Mouse (Mus musculus) C2C12 (cell line): ENCODE data around the gene Ackr2. TPM values are rescaled to one million over a fixed set of nuclear protein-coding genes. Genes with fewer than 3 reads are reported as not detected.

ENCODE experiments used
- H3K27me3 ChIP-seq: one replicate; pipeline ENCODE4 v1.6.1; 2011; ENCODE audit not compliant: control insufficient read depth, insufficient read depth, insufficient read length
- H3K36me3 ChIP-seq: one replicate; pipeline ENCODE4 v1.6.1; 2011; ENCODE audit not compliant: control insufficient read depth, insufficient read depth
- H3K4me3 ChIP-seq: one replicate; pipeline ENCODE4 v1.5.1; 2011; ENCODE audit warnings: mild to moderate bottlenecking, control low read depth; ENCODE audit not compliant: poor library complexity, insufficient read depth, severe bottlenecking
- H3K79me2 ChIP-seq: one replicate; pipeline ENCODE4 v1.6.1; 2011; ENCODE audit not compliant: control insufficient read depth, insufficient read depth
- H3K79me3 ChIP-seq: one replicate; pipeline ENCODE4 v1.6.1; 2011; ENCODE audit warnings: low read depth, control low read depth
- H3ac ChIP-seq: one replicate; pipeline ENCODE3; 2011; ENCODE audit warnings: low read depth; ENCODE audit not compliant: control insufficient read depth, insufficient read length
- CEBPB ChIP-seq: IDR thresholded peaks from one replicate; pipeline ENCODE4 v1.6.1; 2011; ENCODE audit warnings: low read depth, mild to moderate bottlenecking, control low read depth, moderate library complexity
- CTCF ChIP-seq: IDR thresholded peaks from one replicate; pipeline ENCODE4 v1.5.1; 2011; ENCODE audit not compliant: control insufficient read depth, insufficient read depth, insufficient read length
- FOSL1 ChIP-seq: IDR thresholded peaks from one replicate; pipeline ENCODE4 v1.8.0; 2011; ENCODE audit warnings: mild to moderate bottlenecking, low read length; ENCODE audit not compliant: poor library complexity, insufficient read depth, severe bottlenecking
- MAX ChIP-seq: IDR thresholded peaks from one replicate; pipeline ENCODE4 v1.6.1; 2011; ENCODE audit warnings: mild to moderate bottlenecking, control low read depth
- MYOD1 ChIP-seq: IDR thresholded peaks from one replicate; pipeline ENCODE4 v1.6.1; 2011; ENCODE audit warnings: low read depth; ENCODE audit not compliant: control insufficient read depth, insufficient read length
- MYOG ChIP-seq: IDR thresholded peaks from one replicate; pipeline ENCODE4 v1.6.1; 2011; ENCODE audit not compliant: control insufficient read depth, insufficient read length; ENCODE audit errors: extremely low read depth
- USF1 ChIP-seq: IDR thresholded peaks from one replicate; pipeline ENCODE4 v1.6.1; 2011; ENCODE audit warnings: low read depth, mild to moderate bottlenecking, control low read depth, moderate library complexity
- polyA plus RNA-seq: library from polyadenylated mRNA; unstranded; fragments of >200 nt; fragmentation: generic; extraction: Trizol; gene quantifications from one replicate; pipeline ENCODE4 v1.2.1, GENCODE M21; 2012; ENCODE audit warnings: missing spikeins

The Ackr2 gene
- polyA plus RNA-seq, 1 experiment = not detected

- H3K79me3 ChIP-seq = no peaks in the 10 kb centered on the region
- no peak overlapping the region for H3K4me3 ChIP-seq
- no peaks in the 10 kb centered on the region for H3K79me2 ChIP-seq
- no peak for TF ChIP-seq MYOG
- no peak for TF ChIP-seq FOSL1
- no peak for TF ChIP-seq MAX
- no peak for TF ChIP-seq MYOD1
- TF ChIP-seq USF1 = no peak
- TF ChIP-seq CTCF = no peak
- no peak for TF ChIP-seq CEBPB
- H3K36me3 ChIP-seq = no peaks in the 10 kb centered on the region
- peaks cover 22% of the 10 kb centered on the region for H3K27me3 ChIP-seq
- H3ac ChIP-seq = no peak overlapping the region
Measured at GRCm38 (mm10) chr9:121869973-121870515, 28.1 kb upstream of the Ackr2 start.

- Histone ChIP-seq H3K79me3 (no peaks in the 10 kb centered on the region), H3K27me3 (peaks cover 21% of the 10 kb centered on the region), H3K36me3 (no peaks in the 10 kb centered on the region), H3ac (no peak overlapping the region), H3K4me3 (no peak overlapping the region), H3K79me2 (no peaks in the 10 kb centered on the region)
- no peak for TF ChIP-seq MAX
- TF ChIP-seq CEBPB = no peak
- TF ChIP-seq FOSL1 = no peak
- no peak for TF ChIP-seq CTCF
- TF ChIP-seq USF1 = no peak
- no peak for TF ChIP-seq MYOG
- no peak for TF ChIP-seq MYOD1
Measured at GRCm38 (mm10) chr9:121872062-121872683, 26.0 kb upstream of the Ackr2 start.

- Histone ChIP-seq H3ac (no peak overlapping the region), H3K79me2 (no peaks in the 10 kb centered on the region), H3K36me3 (no peaks in the 10 kb centered on the region), H3K79me3 (no peaks in the 10 kb centered on the region), H3K27me3 (peaks cover 21% of the 10 kb centered on the region), H3K4me3 (no peak overlapping the region)
- no peak for TF ChIP-seq MYOG
Measured at GRCm38 (mm10) chr9:121873578-121873977, 24.6 kb upstream of the Ackr2 start.

- TF ChIP-seq MYOG = no peak
- TF ChIP-seq CTCF = peak; percentile 30
- no peaks in the 10 kb centered on the region for H3K36me3 ChIP-seq
Measured at GRCm38 (mm10) chr9:121877052-121877740, 21.0 kb upstream of the Ackr2 start.

GRCm38 (mm10) chr9:121880840-121881239 lies 17.3 kb upstream of the Ackr2 start:
- Histone ChIP-seq H3K36me3 (no peaks in the 10 kb centered on the region), H3K27me3 (peaks cover 6% of the 10 kb centered on the region), H3ac (no peak overlapping the region), H3K79me3 (no peaks in the 10 kb centered on the region), H3K79me2 (no peaks in the 10 kb centered on the region), H3K4me3 (no peak overlapping the region)
- TF ChIP-seq FOSL1 = no peak
- TF ChIP-seq MYOG = no peak
- no peak for TF ChIP-seq CEBPB
- peak; percentile 34 for TF ChIP-seq CTCF

More at GRCm38 (mm10) chr9:121877052-121877740, 21.0 kb upstream of the Ackr2 start:
- H3K4me3 ChIP-seq = no peak overlapping the region
- no peak overlapping the region for H3ac ChIP-seq
- H3K27me3 ChIP-seq = peaks cover 10% of the 10 kb centered on the region
- no peaks in the 10 kb centered on the region for H3K79me3 ChIP-seq
- no peaks in the 10 kb centered on the region for H3K79me2 ChIP-seq

GRCm38 (mm10) chr9:121881301-121881700 lies 16.9 kb upstream of the Ackr2 start:
- H3K27me3 ChIP-seq = peaks cover 5% of the 10 kb centered on the region
- no peak for TF ChIP-seq USF1
- TF ChIP-seq MYOD1 = no peak
- TF ChIP-seq MAX = no peak
- no peak for TF ChIP-seq CTCF
- no peak for TF ChIP-seq MYOG
- no peak for TF ChIP-seq CEBPB
- TF ChIP-seq FOSL1 = no peak
- H3ac ChIP-seq = no peak overlapping the region
- H3K79me2 ChIP-seq = no peaks in the 10 kb centered on the region
- no peaks in the 10 kb centered on the region for H3K79me3 ChIP-seq
- H3K36me3 ChIP-seq = no peaks in the 10 kb centered on the region
- no peak overlapping the region for H3K4me3 ChIP-seq
